Mouse (Mus musculus): ENCODE data around the gene Slc2a5. TPM values are rescaled to one million over a fixed set of nuclear protein-coding genes. Genes with fewer than 3 reads are reported as not detected.

Slc2a5 gene
- polyA plus RNA-seq, 2 experiments = 0.08 to 0.18 TPM

DNA sequence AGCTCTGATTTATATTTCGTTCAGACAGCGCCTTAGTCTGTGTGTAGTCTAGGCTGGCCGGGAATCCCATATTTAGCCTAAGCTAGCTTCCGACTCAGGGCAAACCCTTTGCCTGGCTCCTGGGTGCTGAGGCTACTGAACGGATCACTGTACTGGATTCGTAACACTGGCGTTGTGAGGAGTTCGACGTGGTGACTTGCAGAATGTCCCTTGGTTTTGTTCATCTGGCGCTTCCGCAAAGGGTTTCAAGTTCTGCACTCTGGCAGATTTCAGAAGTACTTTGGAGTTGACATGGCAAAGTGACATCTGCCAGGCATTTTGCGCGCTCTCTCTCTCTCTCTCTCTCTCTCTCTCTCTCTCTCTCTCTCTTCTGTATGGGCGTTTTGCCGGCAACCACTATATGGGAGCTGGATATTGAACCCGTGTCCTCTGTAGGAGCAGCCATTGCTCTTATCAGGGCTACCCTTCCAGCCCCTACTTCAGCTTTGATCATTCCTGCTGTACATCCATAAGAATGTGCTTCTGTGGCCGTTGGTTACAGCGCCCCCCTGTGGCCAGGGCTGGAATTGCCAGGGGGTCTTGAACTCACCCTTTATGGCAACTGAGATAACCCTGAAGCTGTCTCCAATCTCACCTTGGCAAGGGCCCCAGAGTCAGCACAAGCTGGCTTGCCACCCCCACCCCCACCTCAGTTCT is 27.0 kb upstream of the Slc2a5 start:
- Histone ChIP-seq H3K27ac (no peak overlapping the region), H3K9me3 (ENCODE audit: control insufficient read depth, low read length) (no peaks in the 10 kb centered on the region), H3K27me3 (ENCODE audit: control insufficient read depth, insufficient read depth, low read length) (peaks cover 15% of the 10 kb centered on the region), H3K9ac (replicated peaks) (no peak overlapping the region), H3K4me2 (ENCODE audit: low read depth) (no peak overlapping the region), H3K36me3 (replicated peaks; ENCODE audit: control insufficient read depth, insufficient read depth, low read depth) (no peaks in the 10 kb centered on the region), H3K4me1 (replicated peaks; ENCODE audit: control insufficient read depth in 2 of 2, insufficient read depth in 2 of 2, low read length in 1 of 2) (peaks cover 0 to 2% of the 10 kb centered on the region in 2 experiments; a peak in 1 of 4 replicates), H3K4me3 (ENCODE audit: insufficient read depth in 1 of 2, low read depth in 2 of 2, low read length in 2 of 2) (no peak overlapping the region)
- ATAC-seq (ENCODE audit: insufficient read depth) (no peak), DNase-seq (ENCODE audit: low read depth in 3 of 3, low spot score in 3 of 3) (no peak)
- 70% methylated on average over 18 of the region's 18 CpGs for WGBS (ENCODE audit: insufficient replicate concordance)
- TF ChIP-seq CTCF (IDR thresholded peaks at IDR 0.05; ENCODE audit: low read depth) = peak; percentile 83
- TF ChIP-seq EP300 (IDR thresholded peaks at IDR 0.05; ENCODE audit: low read depth) = no peak

- Histone ChIP-seq H3K27ac (no peak overlapping the region), H3K27me3 (ENCODE audit: control insufficient read depth, insufficient read depth, low read length) (peaks cover 15% of the 10 kb centered on the region), H3K9me3 (ENCODE audit: control insufficient read depth, low read length) (no peaks in the 10 kb centered on the region), H3K4me2 (ENCODE audit: low read depth) (no peak overlapping the region), H3K36me3 (replicated peaks; ENCODE audit: control insufficient read depth, insufficient read depth, low read depth) (no peaks in the 10 kb centered on the region), H3K9ac (replicated peaks) (no peak overlapping the region), H3K4me3 (ENCODE audit: insufficient read depth in 1 of 2, low read depth in 2 of 2, low read length in 2 of 2) (no peak overlapping the region), H3K4me1 (replicated peaks; ENCODE audit: control insufficient read depth in 2 of 2, insufficient read depth in 2 of 2, low read length in 1 of 2) (0 out of 4 replicates have a peak, but pooled peaks cover 0 to 2% of the 10 kb centered on the region in 2 experiments)
- TF ChIP-seq CTCF (IDR thresholded peaks at IDR 0.05; ENCODE audit: low read depth) (no peak; the same call in 1 of the 2 replicates), EP300 (IDR thresholded peaks at IDR 0.05; ENCODE audit: low read depth) (no peak)
- WGBS (ENCODE audit: insufficient replicate concordance) = 36% methylated on average over 3 of the region's 3 CpGs
- no peak for ATAC-seq (ENCODE audit: insufficient read depth)
- DNase-seq (ENCODE audit: low read depth in 3 of 3, low spot score in 3 of 3) = peak in 1 of 3 experiments; percentile 16
These were observed 26.5 kb upstream of the Slc2a5 start for GRCm38 (mm10) chr4:150092583-150092902.

- ATAC-seq (ENCODE audit: insufficient read depth) = no peak
- WGBS (ENCODE audit: insufficient replicate concordance) = 38% methylated on average over 12 of the region's 12 CpGs
- H3K9me3 ChIP-seq (ENCODE audit: control insufficient read depth, low read length) = no peaks in the 10 kb centered on the region
- DNase-seq (ENCODE audit: low read depth in 3 of 3, low spot score in 3 of 3) = no peak
- H3K36me3 ChIP-seq (replicated peaks; ENCODE audit: control insufficient read depth, insufficient read depth, low read depth) = no peaks in the 10 kb centered on the region
- no peak overlapping the region for H3K4me3 ChIP-seq (ENCODE audit: insufficient read depth in 1 of 2, low read depth in 2 of 2, low read length in 2 of 2)
- H3K9ac ChIP-seq (replicated peaks) = no peak overlapping the region
- no peak overlapping the region for H3K27ac ChIP-seq
- no peak for TF ChIP-seq CTCF (IDR thresholded peaks at IDR 0.05; ENCODE audit: low read depth)
- TF ChIP-seq EP300 (IDR thresholded peaks at IDR 0.05; ENCODE audit: low read depth) = no peak
- no peak overlapping the region for H3K4me2 ChIP-seq (ENCODE audit: low read depth)
- 0 out of 4 replicates have a peak, but pooled peaks cover 0 to 2% of the 10 kb centered on the region in 2 experiments for H3K4me1 ChIP-seq (replicated peaks; ENCODE audit: control insufficient read depth in 2 of 2, insufficient read depth in 2 of 2, low read length in 1 of 2)
- peaks cover 7% of the 10 kb centered on the region for H3K27me3 ChIP-seq (ENCODE audit: control insufficient read depth, insufficient read depth, low read length)
These were observed 25.3 kb upstream of the Slc2a5 start for GRCm38 (mm10) chr4:150093560-150094462.

DNA sequence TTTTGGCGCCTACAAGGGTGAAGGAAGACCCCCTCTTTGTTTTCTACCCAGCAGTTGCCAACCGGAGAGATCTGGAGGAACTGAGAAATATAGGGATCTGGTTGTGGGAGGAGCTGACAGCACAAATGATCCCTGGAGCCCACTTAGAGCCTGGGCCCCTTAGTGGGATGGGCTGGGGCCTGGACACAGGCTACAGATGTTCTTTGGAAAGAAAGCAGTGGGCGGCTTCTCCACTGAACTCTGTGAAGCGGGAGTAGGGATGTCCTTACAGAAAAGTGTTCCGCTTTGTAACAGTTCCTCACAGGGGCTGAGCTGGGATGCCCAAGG is 24.7 kb upstream of the Slc2a5 start:
- Histone ChIP-seq H3K27ac (no peak overlapping the region), H3K27me3 (ENCODE audit: control insufficient read depth, insufficient read depth, low read length) (peaks cover 3% of the 10 kb centered on the region; the same call in 1 of the 2 replicates), H3K9ac (replicated peaks) (no peak overlapping the region)

GRCm38 (mm10) chr4:150096309-150096708 is 22.8 kb upstream of the Slc2a5 start:
- Histone ChIP-seq H3K27ac (no peak overlapping the region), H3K9ac (replicated peaks) (no peak overlapping the region), H3K4me1 (replicated peaks; ENCODE audit: control insufficient read depth in 2 of 2, insufficient read depth in 2 of 2, low read length in 1 of 2) (0 out of 4 replicates have a peak, but pooled peaks cover 0 to 2% of the 10 kb centered on the region in 2 experiments), H3K4me3 (ENCODE audit: insufficient read depth in 1 of 2, low read depth in 2 of 2, low read length in 2 of 2) (no peak overlapping the region), H3K36me3 (replicated peaks; ENCODE audit: control insufficient read depth, insufficient read depth, low read depth) (no peaks in the 10 kb centered on the region), H3K9me3 (ENCODE audit: control insufficient read depth, low read length) (no peaks in the 10 kb centered on the region), H3K4me2 (ENCODE audit: low read depth) (no peak overlapping the region), H3K27me3 (ENCODE audit: control insufficient read depth, insufficient read depth, low read length) (no peaks in the 10 kb centered on the region)
- DNase-seq (ENCODE audit: low read depth in 3 of 3, low spot score in 3 of 3) (no peak), ATAC-seq (ENCODE audit: insufficient read depth) (no peak)
- 52% methylated on average over 7 of the region's 7 CpGs for whole genome bisulfite sequencing (ENCODE audit: insufficient replicate concordance)
- no peak for TF ChIP-seq CTCF (IDR thresholded peaks at IDR 0.05; ENCODE audit: low read depth)
- no peak for TF ChIP-seq EP300 (IDR thresholded peaks at IDR 0.05; ENCODE audit: low read depth)

More for the DNA sequence above, 24.7 kb upstream of the Slc2a5 start:
- H3K9me3 ChIP-seq (ENCODE audit: control insufficient read depth, low read length) = no peaks in the 10 kb centered on the region
- 71% methylated on average over 5 of the region's 5 CpGs for WGBS (ENCODE audit: insufficient replicate concordance)
- ATAC-seq (ENCODE audit: insufficient read depth) = no peak
- TF ChIP-seq CTCF (IDR thresholded peaks at IDR 0.05; ENCODE audit: low read depth) (no peak), EP300 (IDR thresholded peaks at IDR 0.05; ENCODE audit: low read depth) (no peak)
- no peaks in the 10 kb centered on the region for H3K36me3 ChIP-seq (replicated peaks; ENCODE audit: control insufficient read depth, insufficient read depth, low read depth)
- H3K4me1 ChIP-seq (replicated peaks; ENCODE audit: control insufficient read depth in 2 of 2, insufficient read depth in 2 of 2, low read length in 1 of 2) = 0 out of 4 replicates have a peak, but pooled peaks cover 0 to 2% of the 10 kb centered on the region in 2 experiments
- no peak overlapping the region for H3K4me3 ChIP-seq (ENCODE audit: insufficient read depth in 1 of 2, low read depth in 2 of 2, low read length in 2 of 2)
- DNase-seq (ENCODE audit: low read depth in 3 of 3, low spot score in 3 of 3) = no peak
- no peak overlapping the region for H3K4me2 ChIP-seq (ENCODE audit: low read depth)

All from liver, embryonic 14.5 days (tissue).